Mouse (Mus musculus) monocyte, adult 5-6 weeks (primary cell): Measurements from ENCODE around the gene Rab10. TPM values are rescaled to one million over a fixed set of nuclear protein-coding genes. Genes with fewer than 3 reads are reported as not detected.
"Not testable (repeated sequence)": the region's sequence is repeated elsewhere in the genome, so short reads cannot be mapped to it uniquely, and the experiment has no call there.

ENCODE experiments used
- ATAC-seq: fragments of 153-309, 156-312 bp; replicated peaks from 2 replicates; pipeline ENCODE4 v1.8.0; 2017; ENCODE audit warnings: mild to moderate bottlenecking; ENCODE audit not compliant: low TSS enrichment, insufficient number of reproducible peaks, severe bottlenecking, poor library complexity, low FRiP score
- total RNA-seq: library from RNA; stranded (forward); fragments of 200-1000, 200-491, 200-594 nt; gene quantifications from 3 replicates; pipeline ENCODE4 v1.2.3, GENCODE M21; 2017

Rab10 gene
- total RNA-seq, 1 experiment from 2014 or later: 146 TPM

DNA sequence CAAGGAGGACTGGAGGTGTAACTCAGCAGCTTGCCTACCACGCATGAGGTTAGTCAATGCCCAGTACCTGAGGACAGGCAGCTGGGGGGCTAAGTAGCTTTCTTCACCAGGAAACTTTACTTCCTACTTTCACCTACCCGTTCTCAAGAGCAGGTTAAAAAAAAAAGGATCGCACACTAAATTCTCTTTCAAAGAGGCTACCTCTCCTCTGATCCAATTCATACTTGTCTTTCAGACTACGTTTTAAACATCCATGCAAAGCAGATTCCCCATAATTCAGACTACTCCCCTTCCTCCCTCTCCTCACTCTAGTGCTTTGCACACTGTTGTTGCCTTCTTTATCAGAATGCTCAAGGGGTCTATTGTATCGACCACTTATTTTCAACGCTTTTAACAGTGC lies 2.2 kb downstream of the Rab10 start:
- no peak for ATAC-seq

DNA sequence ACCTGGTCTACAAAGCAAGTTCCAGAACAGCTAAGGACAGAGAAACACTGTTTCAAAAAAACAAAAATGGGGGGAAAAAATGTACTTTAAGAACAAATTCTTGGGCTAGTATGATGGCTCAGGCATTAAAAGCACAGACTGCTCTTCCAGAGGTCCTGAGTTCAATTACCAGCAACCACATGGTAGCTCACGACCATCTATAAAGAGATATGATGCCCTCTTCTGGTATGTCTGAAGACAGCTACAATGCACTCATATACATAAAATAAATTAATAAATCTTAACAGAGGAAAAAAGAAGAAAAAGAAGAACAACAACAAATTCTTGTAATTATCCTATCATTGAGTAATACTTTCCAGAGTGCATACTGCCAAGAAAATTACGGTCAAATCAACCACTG lies 4.5 kb downstream of the Rab10 start:
- no peak for ATAC-seq

DNA sequence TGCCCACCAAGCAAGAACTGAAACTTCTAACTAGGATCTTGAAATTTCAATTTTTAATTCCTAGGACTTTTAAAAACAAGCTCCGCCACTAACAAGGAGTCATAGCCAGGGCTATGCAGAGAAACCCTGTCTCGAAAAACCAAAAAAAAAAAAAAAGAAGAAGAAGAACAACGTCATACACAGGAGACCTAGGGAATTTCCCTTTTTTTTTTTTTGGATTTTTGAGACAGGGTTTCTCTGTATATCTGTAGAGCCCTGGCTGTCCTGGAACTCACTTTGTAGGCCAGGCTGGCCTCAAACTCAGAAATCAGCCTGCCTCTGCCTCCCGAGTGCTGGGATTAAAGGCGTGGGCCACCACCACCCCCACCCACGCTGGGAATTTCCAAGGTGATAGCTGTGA lies 12.1 kb downstream of the Rab10 start:
- not testable (repeated sequence) for ATAC-seq

DNA sequence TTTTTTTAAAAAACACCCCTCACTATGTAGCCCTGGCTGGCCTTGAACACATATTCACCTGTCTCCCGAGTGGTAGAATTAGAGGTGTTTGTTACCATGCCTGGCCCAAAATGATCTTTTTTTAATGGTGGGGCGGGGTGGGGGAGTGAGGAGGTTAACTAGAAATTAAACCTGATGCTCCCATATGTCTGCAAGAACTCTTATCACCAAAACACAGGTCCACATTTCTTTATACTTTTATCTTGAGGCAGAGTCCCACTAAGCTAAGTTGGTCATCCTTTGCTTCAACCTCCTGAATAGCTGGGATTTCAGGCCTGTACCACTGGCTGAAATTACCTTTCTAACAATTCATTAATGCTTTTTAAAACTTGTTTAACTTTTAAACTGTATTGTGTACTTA lies 13.7 kb downstream of the Rab10 start:
- ATAC-seq: no peak

DNA sequence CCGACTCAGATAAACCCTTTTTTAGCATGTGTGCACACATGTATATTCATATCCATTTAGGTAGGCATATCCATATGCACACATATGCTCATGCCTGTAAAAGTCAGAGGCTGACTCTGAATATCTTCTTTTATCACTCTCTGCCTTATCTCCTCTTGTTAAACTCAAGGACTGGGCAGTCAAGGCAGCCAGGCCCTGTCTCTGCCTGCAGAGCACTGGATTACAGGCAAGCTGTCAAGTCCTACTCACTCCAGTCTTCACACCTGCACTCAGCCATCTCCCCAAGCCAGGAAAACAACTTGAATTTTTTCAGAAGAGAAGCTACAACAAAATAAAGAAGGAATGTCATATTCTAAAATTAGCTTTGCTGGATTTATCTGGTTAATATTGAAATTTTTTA lies 17.9 kb downstream of the Rab10 start:
- ATAC-seq: no peak

DNA sequence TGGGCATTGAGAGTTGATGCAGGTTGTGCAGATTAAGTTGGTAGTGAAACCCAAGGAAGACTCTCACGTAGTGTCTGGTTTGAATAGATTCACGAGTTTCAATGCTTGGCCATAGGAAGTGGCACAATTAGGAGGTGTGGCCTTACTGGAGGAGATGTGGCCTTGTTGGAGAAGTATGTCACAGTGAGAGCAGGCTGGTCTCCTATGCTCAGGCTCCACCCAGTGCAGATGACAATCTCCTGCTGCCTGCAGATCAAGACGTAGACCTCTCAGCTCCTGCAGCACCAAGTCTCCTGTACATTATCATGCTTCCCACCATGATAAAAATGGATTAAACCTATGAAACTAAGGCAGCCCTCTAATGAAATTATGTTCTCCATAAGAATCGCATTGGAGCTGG lies 18.7 kb downstream of the Rab10 start:
- peak; percentile 85 for ATAC-seq

DNA sequence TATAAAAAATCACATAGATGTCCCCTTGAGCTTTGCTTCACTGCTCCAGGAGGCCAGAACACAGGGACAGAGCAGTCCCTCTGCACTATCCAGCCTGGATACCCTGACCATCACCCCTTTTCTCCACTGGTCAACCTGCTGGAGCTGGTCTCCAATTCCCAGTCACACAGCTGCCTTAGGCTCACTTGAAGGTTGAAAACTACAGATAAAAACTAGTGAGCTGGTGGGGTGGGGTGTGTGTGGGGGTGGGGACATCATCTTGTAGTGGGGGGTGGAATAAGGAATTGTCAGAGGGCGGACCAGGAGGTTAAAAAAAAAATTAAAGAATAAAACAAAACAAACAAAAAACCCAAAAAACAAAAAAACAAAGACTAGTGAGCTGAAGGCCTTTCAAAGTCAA lies 21.3 kb downstream of the Rab10 start:
- no peak for ATAC-seq

DNA sequence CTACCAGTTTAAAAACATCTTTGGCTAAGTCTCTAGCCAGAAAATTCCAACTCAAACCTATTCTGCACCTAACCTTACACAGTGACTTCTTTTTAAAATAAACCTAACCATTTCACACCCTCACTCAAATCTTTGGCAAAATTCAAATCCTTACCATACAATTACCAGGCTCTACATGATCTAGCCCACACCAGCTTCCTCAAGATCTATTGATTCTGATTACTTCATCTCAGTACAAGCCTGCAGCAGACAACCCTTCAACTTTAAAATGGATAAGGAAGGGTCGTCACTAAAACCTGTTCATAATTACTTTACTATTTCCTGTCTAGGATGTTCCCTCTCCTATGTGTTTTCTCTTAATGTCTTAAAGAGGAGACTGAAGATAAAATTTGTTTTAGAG lies 23.9 kb downstream of the Rab10 start:
- no peak for ATAC-seq

DNA sequence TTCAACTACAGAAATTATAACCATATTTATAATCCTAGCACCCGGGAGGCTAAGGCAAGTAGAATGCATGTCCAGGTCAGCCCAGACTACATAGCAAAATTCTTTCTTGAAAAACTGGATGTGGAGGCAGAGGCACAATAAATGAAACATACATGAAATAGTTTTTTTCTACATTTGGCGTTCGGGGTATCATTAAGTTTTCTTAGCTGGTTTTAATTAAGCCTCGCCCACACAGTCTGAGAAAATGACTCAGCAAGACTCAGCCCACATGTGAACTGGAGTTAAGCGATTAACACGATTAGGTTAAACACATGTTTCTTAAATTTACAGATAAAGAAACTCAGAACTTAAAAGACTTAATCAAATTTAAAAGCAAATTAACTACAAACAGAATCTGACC lies 24.4 kb downstream of the Rab10 start:
- ATAC-seq: no peak

DNA sequence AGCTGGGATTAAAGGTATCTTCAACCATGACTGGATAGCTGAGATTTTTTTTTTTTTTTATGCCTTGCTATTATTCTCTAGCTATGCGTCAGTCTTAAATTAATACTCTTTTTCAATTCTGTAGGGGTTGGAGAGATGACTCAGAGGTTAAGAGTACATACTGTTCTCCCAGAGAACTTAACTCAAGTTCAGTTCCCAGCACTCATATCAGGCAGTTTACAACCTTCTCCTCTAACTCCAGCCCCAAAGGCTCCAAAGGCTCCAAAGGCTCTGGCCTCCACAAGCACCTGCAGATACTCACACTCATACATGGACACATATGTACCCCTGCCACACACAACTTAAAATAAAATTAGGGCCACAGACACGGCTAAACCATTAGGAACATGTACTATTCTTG lies 25.3 kb downstream of the Rab10 start:
- ATAC-seq: no peak

DNA sequence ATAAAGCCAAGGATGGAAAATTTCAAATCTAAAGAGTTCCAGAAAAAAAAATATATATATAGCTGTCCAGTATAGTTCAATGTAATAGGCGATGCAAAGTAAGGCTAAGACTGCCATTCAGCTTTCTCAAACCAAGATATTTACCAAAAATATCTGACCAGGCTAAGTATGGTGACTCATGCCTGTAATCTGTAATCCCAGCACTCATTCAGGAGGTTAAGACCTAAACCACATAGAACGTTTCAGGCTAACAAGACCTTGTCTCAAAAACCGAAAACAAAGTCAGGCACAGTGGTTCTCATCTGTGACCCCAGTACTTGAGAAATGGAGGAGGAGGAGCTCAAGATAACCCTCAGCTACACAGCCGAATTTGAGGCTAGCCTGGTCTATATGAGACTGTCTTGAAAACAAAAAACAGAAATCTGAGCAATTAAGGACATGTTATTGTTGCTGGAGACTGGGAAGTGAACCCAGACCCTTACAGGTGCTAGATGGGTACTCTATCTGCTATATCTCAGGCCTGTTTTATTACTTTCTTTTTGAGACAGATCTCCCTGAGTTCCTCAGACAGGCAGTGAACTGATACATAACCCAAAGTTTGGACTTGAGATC lies 25.8 kb downstream of the Rab10 start:
- no peak for ATAC-seq

DNA sequence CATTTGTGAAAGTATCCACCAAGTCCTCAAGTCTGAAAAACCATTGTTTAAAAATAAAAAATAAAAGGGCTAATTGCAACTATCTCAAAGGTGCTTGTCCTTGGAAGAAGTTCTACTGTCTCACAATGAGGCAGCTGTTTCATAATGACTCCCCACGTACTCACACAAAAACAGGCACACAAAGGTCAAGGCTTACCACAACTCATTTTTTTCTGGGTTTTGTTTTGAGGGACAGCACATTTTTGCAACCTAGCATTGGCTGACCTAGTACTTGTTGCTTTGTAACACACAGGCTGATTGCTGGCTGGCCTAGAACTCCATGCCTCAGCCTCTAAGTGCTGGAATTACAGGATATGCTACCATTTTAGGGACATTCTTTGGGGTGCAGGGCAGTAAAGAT lies 26.8 kb downstream of the Rab10 start:
- peak; percentile 66; the same call in 1 of the 2 replicates for ATAC-seq

DNA sequence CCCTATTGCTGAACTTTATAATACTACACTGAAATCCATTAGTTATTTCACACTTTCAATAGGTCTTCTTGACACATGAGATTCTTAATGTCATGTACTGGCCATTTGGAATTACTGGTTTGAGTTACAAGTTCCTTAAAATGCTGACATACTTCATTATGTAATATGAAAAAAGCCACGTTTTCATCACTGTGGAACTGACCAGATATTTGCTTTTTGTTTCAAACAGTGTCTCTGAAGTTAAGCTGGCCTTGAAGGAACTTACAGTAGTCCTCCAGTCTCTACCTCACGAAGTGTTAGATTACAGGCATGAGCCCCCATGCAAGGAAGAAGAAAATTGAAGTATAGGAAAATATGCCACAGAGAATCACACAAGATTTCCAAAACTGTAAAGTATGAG lies 27.2 kb downstream of the Rab10 start:
- ATAC-seq: no peak

DNA sequence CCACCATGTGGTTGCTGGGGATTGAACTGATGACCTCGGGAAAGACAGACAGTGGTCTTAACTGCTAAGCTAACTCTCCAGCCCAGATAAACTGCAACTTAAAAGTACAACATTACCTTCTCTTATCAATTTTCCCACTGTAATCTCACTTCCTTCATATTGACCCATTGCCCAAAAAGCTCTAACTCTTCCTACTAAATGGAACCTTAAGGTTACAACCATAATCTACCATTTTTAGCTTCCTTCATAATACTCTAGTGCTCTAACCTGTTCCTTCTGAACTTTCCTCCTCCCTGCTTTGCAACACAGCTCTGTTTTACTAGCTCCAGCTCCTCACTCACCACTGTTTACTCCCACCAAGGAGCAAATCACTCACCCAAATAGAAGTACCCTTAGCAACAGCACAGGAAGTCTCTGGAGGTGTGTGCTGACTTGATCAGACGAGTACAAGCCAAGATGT lies 30.9 kb downstream of the Rab10 start:
- no peak for ATAC-seq

DNA sequence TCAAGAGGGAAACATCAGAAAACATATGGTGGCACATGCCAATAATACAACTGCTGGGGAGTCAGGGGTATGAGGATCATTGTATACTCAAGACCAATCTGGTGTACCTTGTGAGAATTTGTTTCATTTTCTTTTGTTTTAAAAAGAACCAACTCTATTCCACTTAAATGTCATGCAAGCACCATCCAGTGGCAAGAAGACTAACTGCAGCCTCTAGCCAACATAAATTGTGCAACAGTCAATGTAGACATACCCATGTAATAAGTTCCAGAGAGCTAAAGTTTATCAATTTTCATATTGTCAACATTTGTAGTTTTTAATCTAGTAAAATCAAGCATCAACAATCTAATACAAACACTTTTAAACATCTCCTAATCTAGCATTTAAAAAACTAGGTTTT lies 39.0 kb downstream of the Rab10 start:
- ATAC-seq: no peak

DNA sequence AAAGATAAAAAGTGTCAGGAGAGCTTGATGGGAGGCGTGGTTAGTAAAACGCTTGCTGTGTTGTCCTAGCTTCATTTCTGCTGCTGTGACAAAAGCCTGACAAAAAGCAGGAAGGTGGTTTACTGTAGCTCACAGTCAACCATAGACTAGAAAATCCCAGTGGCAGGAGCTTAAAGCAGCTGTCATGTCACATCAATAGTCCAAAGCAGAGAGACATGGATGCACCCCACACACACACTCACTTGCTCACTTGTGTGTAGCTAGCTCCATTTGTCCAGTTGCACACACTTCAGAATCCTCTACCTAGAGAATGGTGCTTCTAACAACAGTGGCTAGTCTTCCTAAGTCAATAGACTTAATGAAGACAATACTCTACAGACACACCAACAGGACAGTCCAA lies 42.4 kb downstream of the Rab10 start:
- ATAC-seq: no peak

DNA sequence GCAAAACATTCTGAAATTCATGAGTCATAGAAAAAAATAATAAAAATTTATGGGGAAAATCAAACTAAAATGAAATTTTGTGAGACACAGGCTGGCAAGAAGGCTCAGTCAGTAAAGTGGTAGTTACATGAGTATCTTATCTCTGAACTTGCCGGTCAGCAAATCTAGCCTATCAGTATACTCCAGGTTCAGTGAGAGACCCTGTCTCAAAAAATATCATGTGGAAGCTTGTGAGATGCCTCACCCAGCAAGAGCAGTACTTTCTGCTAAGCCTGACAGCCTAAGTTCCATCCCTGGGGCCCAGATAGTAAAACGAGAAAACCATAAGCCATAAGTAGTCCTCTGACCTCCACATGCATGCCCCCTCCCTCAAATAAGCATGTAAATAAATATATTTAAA lies 44.6 kb downstream of the Rab10 start:
- ATAC-seq: no peak

DNA sequence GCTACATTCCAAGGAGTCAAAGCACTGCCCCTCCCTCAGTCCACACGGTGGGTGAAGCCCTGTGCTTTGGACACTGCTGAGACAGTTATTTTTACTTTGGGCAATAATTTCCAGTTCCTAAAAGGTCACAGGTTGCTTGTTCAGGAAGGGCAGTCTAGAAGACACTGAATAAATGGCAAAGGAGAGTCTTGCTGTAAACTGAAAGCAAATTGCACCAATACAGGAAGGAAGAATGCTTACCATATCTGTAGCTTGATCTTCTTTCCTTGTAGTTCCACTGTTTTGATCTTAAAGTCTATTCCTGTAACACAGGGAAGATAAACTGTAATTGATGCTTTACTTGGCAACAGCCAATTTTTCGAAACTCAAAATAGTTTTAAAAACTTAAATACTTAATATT lies 45.3 kb downstream of the Rab10 start:
- 0 out of 2 replicates have a peak, but pooled peaks have one; percentile 50 for ATAC-seq

DNA sequence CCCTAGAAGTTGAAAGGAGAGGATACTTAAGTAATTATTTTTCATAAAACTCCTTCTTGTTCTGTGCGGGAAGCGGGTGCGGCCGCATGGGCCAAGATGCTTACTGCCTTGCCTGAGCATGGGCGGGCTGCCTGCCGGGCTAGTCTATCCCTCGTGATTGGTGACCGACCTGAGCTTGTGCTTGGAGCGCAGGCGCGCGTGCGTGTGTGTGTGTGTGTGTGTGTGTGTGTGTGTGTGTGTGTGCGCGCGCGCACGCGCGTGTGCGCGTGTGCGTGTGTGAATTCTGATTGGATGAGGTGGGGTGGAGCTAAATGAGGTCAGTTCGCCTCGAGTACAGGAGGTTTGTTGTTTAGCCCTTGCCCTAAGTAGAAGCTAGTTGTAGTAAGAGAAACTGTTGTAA lies 48.2 kb downstream of the Rab10 start:
- ATAC-seq: no peak

DNA sequence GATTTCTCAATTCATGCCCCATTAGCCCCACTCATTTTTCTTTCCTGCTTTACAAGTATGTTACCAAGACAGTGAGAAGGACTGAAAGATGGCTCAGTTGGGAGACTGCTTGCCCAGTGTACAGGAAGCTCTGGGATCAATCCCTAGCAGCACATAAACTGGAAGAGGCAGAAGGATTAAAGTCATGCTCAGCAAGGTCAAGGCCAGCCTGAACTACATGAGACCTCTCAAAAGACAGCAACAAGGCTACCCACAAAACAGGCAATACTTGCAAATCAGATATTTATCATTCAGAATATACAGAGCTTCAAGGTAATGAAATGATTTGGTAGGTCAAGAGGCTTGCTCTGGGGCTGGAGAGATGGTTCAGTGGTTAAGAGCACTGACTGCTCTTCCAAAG lies 53.8 kb downstream of the Rab10 start:
- ATAC-seq: no peak

DNA sequence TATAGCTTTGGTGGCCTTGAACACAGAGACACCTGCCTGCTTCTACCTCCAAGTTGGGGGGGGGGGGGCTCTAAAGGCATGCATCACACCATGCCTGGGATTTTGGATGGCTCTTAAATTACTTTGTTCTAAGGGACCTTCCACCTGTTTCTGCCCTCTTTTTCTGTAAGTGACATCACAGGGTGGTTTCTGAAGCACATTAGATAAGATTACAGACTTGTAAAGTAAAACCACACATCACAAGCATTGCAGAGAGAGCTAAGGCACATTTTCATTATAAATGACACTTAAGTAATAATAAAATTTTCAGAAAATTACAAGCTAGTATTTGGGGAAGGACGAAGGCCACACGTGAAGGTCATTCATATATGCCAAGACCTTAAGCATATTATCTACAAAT lies 54.3 kb downstream of the Rab10 start:
- ATAC-seq: no peak
